Mouse (Mus musculus) effector memory CD4-positive, alpha-beta T cell, adult 5 months (primary cell): ENCODE results near the gene Lrrfip2. TPM values are rescaled to one million over a fixed set of nuclear protein-coding genes. Genes with fewer than 3 reads are reported as not detected.

ENCODE experiments used
- polyA plus RNA-seq: library from polyadenylated mRNA; unstranded; fragments of 100-300 nt; shearing (Covaris generic); gene quantifications from one replicate; pipeline ENCODE4 v1.2.1, GENCODE M21; 2017

Gene Lrrfip2
- 30.8 TPM for polyA plus RNA-seq

GRCm38 (mm10) chr9:111117126-111117642 is at the start of gene Lrrfip2:
TSS of gene Lrrfip2 (plus strand) at chr9:111117592.

DNA sequence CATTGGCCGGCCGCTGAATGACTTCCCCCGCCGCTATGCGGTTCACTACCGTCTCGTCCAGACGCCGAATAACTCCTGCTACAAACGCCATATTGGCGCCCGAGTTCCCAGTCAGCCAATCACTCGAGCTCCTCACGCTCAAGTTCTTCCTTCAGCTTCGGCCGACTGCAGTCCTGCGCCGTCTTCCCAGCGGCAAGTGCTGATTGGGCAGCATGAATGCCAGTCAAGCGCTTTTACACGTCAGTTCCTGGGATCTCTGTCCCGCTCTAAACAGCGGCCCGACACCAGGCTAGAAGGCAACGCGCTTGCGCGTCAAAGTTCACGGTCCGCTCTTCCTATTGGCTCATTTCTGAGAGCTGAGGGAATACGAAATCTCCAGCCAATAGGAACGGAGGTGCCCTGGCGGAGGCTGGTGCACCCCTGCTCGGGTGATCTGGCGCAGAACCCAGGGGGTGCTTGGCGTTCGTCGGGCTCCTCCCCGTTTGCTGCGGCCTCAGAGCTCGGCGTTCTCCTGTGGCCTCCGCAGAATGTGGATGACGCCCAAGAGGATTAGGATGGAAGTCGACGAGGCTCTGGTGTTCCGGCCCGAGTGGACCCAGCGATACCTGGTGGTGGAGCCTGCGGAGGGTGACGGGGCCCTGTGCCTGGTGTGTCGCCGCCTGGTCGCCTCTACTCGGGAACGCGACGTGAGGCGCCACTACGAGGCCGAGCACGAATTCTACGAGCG is 154.2 kb downstream of the Lrrfip2 start, which contains the start of the genes Mlh1 and Epm2aip1:
Gene Mlh1 (minus strand): TSS at position 358 of the 727 bp plus-strand sequence.
Gene Epm2aip1 (plus strand): TSS at position 496 of the 727 bp plus-strand sequence.

Other genes with a start within 250 kb of the Lrrfip2 start
- gene Als2cl, start 237.7 kb upstream of the Lrrfip2 start, polyA plus RNA-seq: 23.4 TPM
- gene Tmie, start 237.5 kb upstream of the Lrrfip2 start, polyA plus RNA-seq: 0.92 TPM
- gene Fam240a, start 200.7 kb upstream of the Lrrfip2 start, polyA plus RNA-seq: not detected
- 0.57 TPM for gene Tdgf1, start 171.4 kb upstream of the Lrrfip2 start, polyA plus RNA-seq
- gene Lrrc2, start 166.0 kb upstream of the Lrrfip2 start, polyA plus RNA-seq: not detected
- gene Rtp3, start 127.0 kb upstream of the Lrrfip2 start, polyA plus RNA-seq: not detected
- gene Ltf, start 98.3 kb upstream of the Lrrfip2 start, polyA plus RNA-seq: not detected
- 11.1 TPM for gene Ccrl2, start 60.1 kb upstream of the Lrrfip2 start, polyA plus RNA-seq
- 39.7 TPM for gene Mlh1, start 154.2 kb downstream of the Lrrfip2 start, polyA plus RNA-seq
- gene Epm2aip1, start 154.3 kb downstream of the Lrrfip2 start, polyA plus RNA-seq: 26.7 TPM
- not detected for gene Trank1, start 194.1 kb downstream of the Lrrfip2 start, polyA plus RNA-seq